Mouse (Mus musculus) CH12.LX (cell line): Measurements from ENCODE around the gene Otos.

ENCODE experiments used
- BHLHE40 ChIP-seq: IDR thresholded peaks from 2 replicates; pipeline ENCODE4 v1.6.1; 2011; ENCODE audit warnings: mild to moderate bottlenecking, low read depth, low read length, improper control_type of control experiment
- CTCF ChIP-seq, 2 experiments: IDR thresholded peaks in 1 of 2; conservative IDR thresholded peaks in 1 of 2; 2 replicates each; pipeline ENCODE4 v1.5.1; 2011 to 2012; ENCODE audit warnings: low read depth in 2 of 2, low read length in 2 of 2, improper control_type of control experiment in 1 of 2, inconsistent platforms in 1 of 2, mild to moderate bottlenecking in 1 of 2, moderate library complexity in 1 of 2
- EP300 ChIP-seq: IDR thresholded peaks from 2 replicates; pipeline ENCODE4 v1.6.1; 2011; ENCODE audit warnings: low read length, improper control_type of control experiment
- MAFK ChIP-seq: IDR thresholded peaks from 2 replicates; pipeline ENCODE4 v1.6.1; 2011; ENCODE audit warnings: low read length, improper control_type of control experiment; ENCODE audit not compliant: insufficient replicate concordance
- MYC ChIP-seq: IDR thresholded peaks from 2 replicates; pipeline ENCODE4 v1.6.1; 2011; ENCODE audit warnings: low read depth, mild to moderate bottlenecking, improper control_type of control experiment, low read length
- NELFE ChIP-seq: IDR thresholded peaks from 2 replicates; pipeline ENCODE4 v1.6.1; 2011; ENCODE audit warnings: low read depth, low read length, improper control_type of control experiment
- POLR2A ChIP-seq: IDR thresholded peaks from 2 replicates; pipeline ENCODE4 v1.6.1; 2011; ENCODE audit warnings: low read depth, mild to moderate bottlenecking, improper control_type of control experiment, low read length
- POLR2AphosphoS2 ChIP-seq: IDR thresholded peaks from 2 replicates; pipeline ENCODE4 v1.6.1; 2011; ENCODE audit warnings: low read depth, low read length, improper control_type of control experiment
- RAD21 ChIP-seq: IDR thresholded peaks from 2 replicates; pipeline ENCODE4 v1.6.1; 2011; ENCODE audit warnings: low read depth, mild to moderate bottlenecking, low read length, improper control_type of control experiment, moderate library complexity
- TCF12 ChIP-seq: IDR thresholded peaks from 2 replicates; pipeline ENCODE4 v1.6.1; 2014; ENCODE audit warnings: low read depth, mild to moderate bottlenecking, inconsistent platforms, low read length, improper control_type of control experiment
- USF1 ChIP-seq: IDR thresholded peaks from 2 replicates; pipeline ENCODE4 v1.6.1; 2014; ENCODE audit warnings: low read depth, mild to moderate bottlenecking, inconsistent platforms, low read length, improper control_type of control experiment
- USF2 ChIP-seq: conservative IDR thresholded peaks from 2 replicates; pipeline ENCODE4 v1.6.1; 2011; ENCODE audit warnings: low read depth, low read length, improper control_type of control experiment
- ZC3H11A ChIP-seq: IDR thresholded peaks from 2 replicates; pipeline ENCODE4 v1.6.1; 2012; ENCODE audit warnings: low read depth, mild to moderate bottlenecking, inconsistent platforms, low read length, improper control_type of control experiment
- ZKSCAN1 ChIP-seq: IDR thresholded peaks from 2 replicates; pipeline ENCODE4 v1.6.1; 2012; ENCODE audit warnings: low read depth, inconsistent platforms, low read length, improper control_type of control experiment, borderline replicate concordance

DNA sequence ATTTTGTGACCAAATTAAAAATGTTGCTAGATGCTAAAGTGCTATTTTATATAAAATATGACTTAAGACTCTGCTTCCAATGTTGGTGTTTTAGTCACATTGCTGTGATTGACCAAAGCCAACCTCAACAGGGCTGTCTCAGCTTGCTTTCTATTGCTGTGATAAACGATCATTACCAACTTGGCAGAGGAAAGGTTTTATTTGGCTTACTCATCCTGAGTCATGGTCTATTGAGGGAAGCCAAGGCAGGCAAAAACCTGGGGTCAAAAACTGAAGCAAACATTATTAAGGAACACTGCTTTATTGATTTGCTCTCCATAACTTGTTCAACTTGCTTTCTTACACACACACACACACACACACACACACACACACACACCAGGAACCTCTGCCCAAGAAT, 32.6 kb downstream of the Otos start:
- TF ChIP-seq POLR2A (no peak), USF2 (no peak), CTCF (conservative IDR thresholded peaks at IDR 0.05 in 1 of 2, IDR thresholded peaks at IDR 0.05 in 1 of 2; ENCODE audit: low read depth in 2 of 2, low read length in 2 of 2) (no peak), ZKSCAN1 (no peak), POLR2AphosphoS2 (no peak), EP300 (no peak), MYC (no peak), MAFK (no peak), NELFE (no peak), USF1 (no peak), BHLHE40 (no peak), ZC3H11A (no peak), TCF12 (no peak), RAD21 (no peak)
